Mouse (Mus musculus) olfactory bulb, adult 2 months (tissue): ENCODE results near the gene Jtb.

Experiments used
- CTCF ChIP-seq: fragments of 200-500 bp; IDR thresholded peaks from 2 replicates; pipeline ENCODE4 v1.5.1; 2012; ENCODE audit warnings: low read depth, mild to moderate bottlenecking, low read length, moderate library complexity; ENCODE audit not compliant: insufficient read depth
- POLR2A ChIP-seq: fragments of 200-500 bp; IDR thresholded peaks from 2 replicates; pipeline ENCODE4 v1.6.1; 2012; ENCODE audit warnings: mild to moderate bottlenecking, low read depth, low read length, moderate library complexity; ENCODE audit not compliant: insufficient read depth

- TF ChIP-seq POLR2A (no peak), CTCF (no peak)
Observed at GRCm38 (mm10) chr3:90255784-90256353, 24.5 kb downstream of the Jtb start.
